Mouse (Mus musculus): ENCODE data around the gene Bpifa1.

GRCm38 (mm10) chr2:154130120-154130519 is 12.6 kb upstream of the Bpifa1 start, which contains the start of gene Bpifa3:
- TF ChIP-seq CTCF (IDR thresholded peaks at IDR 0.05) (no peak), POLR2A (IDR thresholded peaks at IDR 0.05; ENCODE audit: insufficient read depth, low read depth, low read length) (no peak), EP300 (IDR thresholded peaks at IDR 0.05; ENCODE audit: insufficient read depth, low read depth, low read length) (no peak)

All from heart, adult 2 months (tissue).